Mouse (Mus musculus): ENCODE measurements around the gene I0C0044D17Rik. TPM values are rescaled to one million over a fixed set of nuclear protein-coding genes. Genes with fewer than 3 reads are reported as not detected.
"Not testable (repeated sequence)": the region's sequence is repeated elsewhere in the genome, so short reads cannot be mapped to it uniquely, and the experiment has no call there.

Gene I0C0044D17Rik
- not detected for polyA plus RNA-seq (2021)

DNA sequence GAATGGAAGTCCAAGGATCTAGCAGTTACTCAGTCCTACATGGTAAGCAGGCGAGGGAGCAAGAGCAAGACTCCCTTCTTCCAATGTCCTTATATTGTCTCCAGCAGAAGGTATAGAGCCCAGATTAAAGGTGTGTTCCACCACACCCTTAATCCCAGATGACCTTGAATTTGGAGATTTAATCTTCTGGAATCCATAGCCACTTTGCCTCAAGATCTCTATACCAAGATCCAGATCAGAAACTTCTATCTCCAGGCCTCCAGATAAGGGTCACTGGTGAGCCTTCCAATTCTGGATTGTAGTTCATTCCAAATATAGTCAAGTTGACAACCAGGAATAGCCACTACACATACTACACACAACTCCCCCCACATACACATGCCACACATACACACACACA lies at the start of gene I0C0044D17Rik:
Gene I0C0044D17Rik (minus strand): TSS at position 101 of the 400 bp plus-strand sequence.
- CTCF ChIA-PET: not testable (repeated sequence)

DNA sequence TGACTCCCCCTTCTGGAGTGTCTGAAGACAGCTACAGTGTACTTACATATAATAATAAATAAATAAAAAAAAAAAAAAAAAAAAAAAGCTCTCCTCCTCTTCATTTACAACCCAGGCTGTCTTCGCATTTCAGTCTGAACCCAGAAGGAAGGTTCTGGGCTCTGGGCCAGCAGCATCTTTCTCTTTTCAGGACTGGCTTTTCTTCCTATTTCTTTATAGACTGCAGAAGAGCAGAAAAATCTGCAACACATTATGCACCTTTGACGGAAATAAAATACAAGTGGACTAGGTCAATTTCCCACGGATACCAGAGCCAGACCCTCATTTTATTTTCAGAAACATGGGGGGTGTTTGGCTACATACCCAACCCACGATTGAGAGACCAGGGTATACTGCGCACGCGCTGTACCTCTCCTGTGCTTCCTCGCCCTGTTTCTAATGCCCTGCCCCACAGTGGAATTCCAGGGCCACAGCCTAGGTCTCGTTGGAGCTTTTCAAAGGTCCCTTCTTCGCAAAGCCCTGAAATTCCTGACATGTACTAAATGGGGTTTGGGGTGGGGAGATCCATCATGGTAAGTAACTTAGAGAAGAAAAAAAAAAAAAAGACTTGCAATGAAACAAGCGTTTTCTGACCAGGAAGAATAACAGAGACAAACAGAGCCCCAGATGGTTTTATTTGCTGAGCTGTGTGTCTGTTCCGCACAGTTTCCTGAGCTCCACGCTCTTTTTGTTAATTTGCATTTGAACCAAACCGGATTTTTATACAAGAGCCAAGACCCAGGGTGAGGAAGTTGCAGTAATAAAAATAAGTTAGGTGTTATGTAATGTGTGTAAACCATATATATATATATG lies 42.0 kb upstream of the I0C0044D17Rik start:
- ChIA-PET CTCF (no interaction called here), POLR2A (no interaction called here)
- in situ Hi-C loops (cut with MboI; ENCODE audit: low pct_unique_long_range_greater_than_20kb): no loop called here
- ATAC-seq (no peak), DNase-seq (ENCODE audit: low read depth, low spot score) (no peak)
- TF ChIP-seq CTCF (IDR thresholded peaks at IDR 0.05): no peak
- no peaks in the 10 kb centered on the region for H3K27me3 ChIP-seq

More for the DNA sequence above, at the start of gene I0C0044D17Rik:
- H3K27me3 ChIP-seq; POLR2A ChIA-PET; ATAC-seq; in situ Hi-C loops (cut with MboI; ENCODE audit: low pct_unique_long_range_greater_than_20kb); DNase-seq (ENCODE audit: low read depth, low spot score): not testable (repeated sequence)

DNA sequence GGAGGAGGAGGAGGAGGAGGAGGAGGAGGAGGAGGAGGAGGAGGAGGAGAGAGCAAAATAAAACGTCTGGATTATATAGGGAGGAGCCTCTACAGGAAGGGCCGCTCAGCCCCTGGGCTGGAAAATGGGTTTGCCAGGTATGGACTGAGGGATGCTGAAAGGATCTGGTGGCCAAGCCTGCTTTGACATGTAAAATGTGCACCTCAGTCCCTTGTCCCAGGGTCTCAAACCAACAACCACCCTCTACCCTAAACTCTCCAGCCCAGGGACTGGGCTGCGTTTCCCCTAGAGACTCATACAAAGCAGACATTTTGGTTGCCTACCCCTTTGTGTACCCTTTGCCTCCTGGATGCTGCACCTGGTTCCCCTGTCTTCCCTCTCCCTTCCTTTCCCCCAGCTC lies 40.9 kb upstream of the I0C0044D17Rik start:
- ATAC-seq: no peak
- ChIA-PET POLR2A (no interaction called here), CTCF (no interaction called here)
- H3K27me3 ChIP-seq: no peaks in the 10 kb centered on the region
- in situ Hi-C loops (cut with MboI; ENCODE audit: low pct_unique_long_range_greater_than_20kb): no loop called here
- no peak for DNase-seq (ENCODE audit: low read depth, low spot score)
- no peak for TF ChIP-seq CTCF (IDR thresholded peaks at IDR 0.05)

DNA sequence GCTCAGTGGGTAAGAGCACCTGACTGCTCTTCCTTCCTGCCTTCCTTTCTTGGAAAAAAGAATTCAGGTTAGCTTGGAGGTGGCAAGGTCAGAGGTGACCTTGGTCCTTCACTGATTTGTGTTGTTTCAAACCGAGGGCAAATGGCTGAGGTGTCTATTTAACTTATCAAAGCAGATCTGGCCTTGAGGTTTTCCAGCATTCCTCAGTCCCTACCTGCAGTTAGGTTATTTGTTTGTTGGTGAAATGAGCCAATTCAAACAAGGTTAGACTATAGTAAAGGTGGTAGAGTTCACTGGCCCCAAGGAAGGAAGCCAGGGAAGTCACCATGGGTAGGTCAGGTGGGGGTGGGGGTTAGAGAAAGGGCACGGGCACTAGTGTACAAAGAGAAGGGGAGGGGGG lies 40.5 kb upstream of the I0C0044D17Rik start:
- POLR2A ChIA-PET: no interaction called here
- no peak for TF ChIP-seq CTCF (IDR thresholded peaks at IDR 0.05)
- in situ Hi-C loops (cut with MboI; ENCODE audit: low pct_unique_long_range_greater_than_20kb): no loop called here
- no peaks in the 10 kb centered on the region for H3K27me3 ChIP-seq
- CTCF ChIA-PET: no interaction called here
- DNase-seq (ENCODE audit: low read depth, low spot score) (no peak), ATAC-seq (no peak)

DNA sequence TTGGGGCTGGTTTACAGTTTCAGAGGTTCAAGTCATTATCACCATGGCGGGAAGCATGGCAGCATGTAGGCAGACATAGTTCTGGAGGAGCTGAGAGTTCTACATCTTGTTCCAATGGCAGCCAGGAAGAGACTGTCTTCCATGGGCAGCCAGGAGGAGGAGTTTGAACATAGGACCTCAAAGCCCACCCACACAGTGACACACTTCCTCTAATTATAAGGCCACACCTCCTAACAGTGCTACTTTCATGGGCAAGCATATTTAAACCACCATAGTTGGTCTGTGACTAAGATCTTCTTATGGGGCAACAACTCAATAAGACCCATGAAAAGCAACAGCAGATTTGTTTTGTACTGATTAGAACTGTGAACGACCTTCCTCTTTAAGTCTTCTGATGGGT lies 39.8 kb upstream of the I0C0044D17Rik start:
- DNase-seq (ENCODE audit: low read depth, low spot score) (no peak), ATAC-seq (no peak)
- ChIA-PET POLR2A (no interaction called here), CTCF (no interaction called here)
- no peaks in the 10 kb centered on the region for H3K27me3 ChIP-seq
- in situ Hi-C loops (cut with MboI; ENCODE audit: low pct_unique_long_range_greater_than_20kb): no loop called here
- no peak for TF ChIP-seq CTCF (IDR thresholded peaks at IDR 0.05)

DNA sequence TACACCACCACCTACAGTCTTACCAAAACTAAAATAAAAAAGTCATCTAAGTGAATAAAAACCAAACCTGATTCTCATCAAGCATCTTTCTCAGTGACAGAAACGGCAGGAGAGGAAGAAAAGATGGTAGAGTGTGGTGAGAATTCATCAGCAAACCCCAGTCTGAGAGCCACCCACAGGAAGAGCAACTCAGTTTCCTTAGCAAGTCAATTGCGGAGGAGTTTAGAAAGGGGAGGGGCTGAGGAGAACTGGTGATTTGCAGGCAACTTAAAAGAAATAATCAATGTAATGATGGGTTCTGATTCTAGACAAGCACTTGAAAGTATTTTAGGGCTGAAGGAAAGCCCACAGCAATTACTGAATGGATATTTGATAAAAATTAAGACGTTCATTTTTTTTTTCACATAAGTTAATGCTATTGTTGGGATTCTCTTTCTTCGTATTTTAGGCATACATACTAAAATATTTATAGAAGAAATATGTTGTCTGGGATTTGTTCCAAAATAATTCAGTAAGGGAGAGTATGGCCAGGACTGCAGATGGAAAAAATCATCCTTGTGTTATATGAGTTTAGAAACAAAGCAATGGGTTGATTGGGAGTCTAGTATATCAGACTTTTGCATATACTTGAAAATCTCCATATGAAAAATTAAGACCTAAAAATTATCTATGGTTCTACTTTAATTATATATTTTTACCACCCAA lies 34.7 kb upstream of the I0C0044D17Rik start:
- POLR2A ChIA-PET: no interaction called here
- in situ Hi-C loops (cut with MboI; ENCODE audit: low pct_unique_long_range_greater_than_20kb): no loop called here
- no peaks in the 10 kb centered on the region for H3K27me3 ChIP-seq
- DNase-seq (ENCODE audit: low read depth, low spot score) (no peak), ATAC-seq (no peak)
- CTCF ChIA-PET: no interaction called here
- TF ChIP-seq CTCF (IDR thresholded peaks at IDR 0.05): no peak

DNA sequence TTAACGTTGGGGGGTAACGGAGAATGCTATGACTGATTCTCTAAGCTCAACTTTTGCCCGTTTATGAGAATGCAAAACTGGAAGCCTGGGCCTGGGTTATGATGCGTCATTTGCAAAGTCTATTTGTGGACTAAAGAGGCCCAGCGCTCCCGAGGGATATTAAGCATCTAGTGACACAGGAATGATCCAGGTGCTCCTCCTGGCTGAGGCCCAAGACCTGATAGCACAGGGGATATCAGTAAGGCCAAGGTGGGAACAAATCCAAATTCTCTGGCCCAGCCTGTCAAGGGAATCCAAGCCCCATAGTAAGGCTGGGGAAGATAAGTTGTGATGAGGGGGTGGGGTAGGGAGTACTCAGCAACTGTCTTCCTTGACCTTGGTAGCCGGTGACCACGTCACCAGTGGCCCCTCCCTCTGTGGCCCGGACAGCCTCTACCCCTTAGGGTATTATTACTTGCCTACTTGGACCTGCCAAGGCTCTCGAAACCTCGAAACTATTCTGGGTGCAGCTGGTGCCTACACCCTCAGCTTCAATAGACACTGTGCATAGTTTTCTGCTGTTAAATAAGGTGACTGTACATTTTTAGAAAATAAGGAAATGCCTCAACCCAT lies 33.5 kb upstream of the I0C0044D17Rik start:
- no peak for DNase-seq (ENCODE audit: low read depth, low spot score)
- ATAC-seq: no peak
- in situ Hi-C loops (cut with MboI; ENCODE audit: low pct_unique_long_range_greater_than_20kb): no loop called here

DNA sequence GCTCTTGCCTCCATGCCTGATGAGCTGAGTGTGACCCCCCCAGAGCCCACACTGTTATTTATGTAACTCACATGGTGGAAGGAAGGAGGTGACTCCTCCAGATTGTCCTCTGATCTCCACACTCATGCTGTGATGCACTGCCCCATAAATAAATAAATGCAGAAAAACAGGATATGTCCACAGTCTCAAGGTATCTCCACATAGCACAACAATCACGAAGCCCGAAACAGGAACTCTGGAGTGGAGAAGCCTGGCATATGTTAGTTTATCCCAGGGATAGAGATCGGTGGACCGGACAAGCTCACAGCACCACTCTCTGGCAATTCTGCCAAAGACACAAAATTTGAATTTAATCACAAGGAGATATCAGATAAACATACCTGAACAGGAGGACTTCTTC lies 30.3 kb upstream of the I0C0044D17Rik start:
- no peak for ATAC-seq
- CTCF ChIA-PET: no interaction called here
- in situ Hi-C loops (cut with MboI; ENCODE audit: low pct_unique_long_range_greater_than_20kb): no loop called here
- DNase-seq (ENCODE audit: low read depth, low spot score): no peak
- POLR2A ChIA-PET: no interaction called here
- TF ChIP-seq CTCF (IDR thresholded peaks at IDR 0.05): no peak
- H3K27me3 ChIP-seq: no peaks in the 10 kb centered on the region

More for the DNA sequence above, 33.5 kb upstream of the I0C0044D17Rik start:
- POLR2A ChIA-PET: no interaction called here
- TF ChIP-seq CTCF (IDR thresholded peaks at IDR 0.05): no peak
- CTCF ChIA-PET: interaction anchor here (1.4 kb wide), 1 partner anchor 19 kb away, joined by 3 read pairs; no protein-coding TSS in a partner anchor
- H3K27me3 ChIP-seq: no peaks in the 10 kb centered on the region

DNA sequence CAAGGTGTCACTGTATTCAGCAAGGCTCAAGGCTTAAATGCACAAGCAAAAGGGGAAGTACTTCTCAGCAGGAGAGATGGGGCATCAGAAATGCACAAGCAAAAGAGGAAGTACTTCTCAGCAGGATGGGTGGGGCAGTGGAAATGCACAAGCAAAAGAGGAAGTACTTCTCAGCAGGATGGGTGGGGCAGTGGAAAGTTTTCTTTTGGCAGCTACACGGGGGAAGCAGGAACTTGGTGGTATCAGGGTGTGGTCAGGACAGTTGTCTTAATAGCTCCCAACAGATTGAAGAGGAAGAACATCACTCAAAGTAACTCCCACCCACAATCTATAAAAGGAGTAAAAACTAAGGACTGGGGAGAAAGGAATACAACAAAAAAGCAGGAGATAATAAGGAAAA lies 26.8 kb upstream of the I0C0044D17Rik start:
- CTCF ChIA-PET; in situ Hi-C loops (cut with MboI; ENCODE audit: low pct_unique_long_range_greater_than_20kb); DNase-seq (ENCODE audit: low read depth, low spot score); POLR2A ChIA-PET; H3K27me3 ChIP-seq; ATAC-seq: not testable (repeated sequence)

DNA sequence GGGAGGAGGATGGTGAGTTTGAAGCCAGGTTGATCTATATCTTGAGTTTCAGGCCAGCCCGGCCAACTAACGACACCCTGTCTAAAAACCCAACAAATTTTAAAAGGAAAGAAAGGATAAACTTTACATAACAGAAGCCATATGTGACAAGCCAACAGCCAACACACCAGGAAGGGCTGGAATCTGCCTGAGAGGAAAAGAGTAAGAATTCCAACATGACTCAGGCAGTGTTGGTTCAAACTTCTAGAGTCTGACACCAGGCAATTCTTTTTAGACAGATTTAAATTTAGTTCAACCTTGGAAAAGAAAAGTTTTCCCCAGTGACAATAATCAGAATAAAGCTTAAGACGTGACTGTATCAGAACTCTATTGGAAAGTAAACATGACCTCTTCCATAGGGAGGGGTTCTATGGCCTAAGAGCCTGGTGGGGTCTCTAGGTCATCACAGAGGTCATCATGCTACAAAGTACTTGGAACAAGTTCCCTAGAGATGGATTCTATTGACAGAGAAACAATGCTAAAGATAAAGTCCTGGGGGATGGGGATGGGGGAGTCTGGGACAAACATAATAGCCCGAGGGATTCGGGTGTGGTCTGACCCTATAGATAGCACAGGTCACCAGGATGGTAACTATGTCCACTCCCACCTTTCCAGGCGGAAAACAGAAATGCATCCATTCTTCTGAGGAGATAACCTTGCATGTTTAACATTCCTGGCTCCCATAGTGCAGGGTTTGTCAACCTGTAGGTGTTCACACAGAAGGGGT lies 23.7 kb upstream of the I0C0044D17Rik start:
- H3K27me3 ChIP-seq: no peaks in the 10 kb centered on the region
- DNase-seq (ENCODE audit: low read depth, low spot score): no peak
- CTCF ChIA-PET: no interaction called here
- ATAC-seq: no peak
- no peak for TF ChIP-seq CTCF (IDR thresholded peaks at IDR 0.05)
- POLR2A ChIA-PET: no interaction called here
- in situ Hi-C loops (cut with MboI; ENCODE audit: low pct_unique_long_range_greater_than_20kb): no loop called here

All from Patski (cell line).